Mouse (Mus musculus) olfactory bulb, adult 2 months (tissue): Measurements from ENCODE around the gene Kirrel3. TPM values are rescaled to one million over a fixed set of nuclear protein-coding genes. Genes with fewer than 3 reads are reported as not detected.

Source experiments
- H3K27ac ChIP-seq: fragments of 200-500 bp; 2 replicates; pipeline ENCODE4 v1.5.1; 2012; ENCODE audit warnings: low read depth, low read length; ENCODE audit not compliant: insufficient read depth
- H3K4me1 ChIP-seq: fragments of 200-500 bp; 2 replicates; pipeline ENCODE4 v1.6.1; 2012; ENCODE audit warnings: low read length; ENCODE audit not compliant: control insufficient read depth, insufficient read depth
- H3K4me3 ChIP-seq: fragments of 200-500 bp; 2 replicates; pipeline ENCODE4 v1.5.1; 2012; ENCODE audit warnings: mild to moderate bottlenecking, low read depth, low read length, moderate library complexity; ENCODE audit not compliant: insufficient read depth
- CTCF ChIP-seq: fragments of 200-500 bp; IDR thresholded peaks from 2 replicates; pipeline ENCODE4 v1.5.1; 2012; ENCODE audit warnings: low read depth, mild to moderate bottlenecking, low read length, moderate library complexity; ENCODE audit not compliant: insufficient read depth
- POLR2A ChIP-seq: fragments of 200-500 bp; IDR thresholded peaks from 2 replicates; pipeline ENCODE4 v1.6.1; 2012; ENCODE audit warnings: mild to moderate bottlenecking, low read depth, low read length, moderate library complexity; ENCODE audit not compliant: insufficient read depth
- WGBS: fragments of 180-500 bp; shearing (Covaris S2); methylation state at CpG from one replicate; pipeline ENCODE4 v1.1.7; 2018; 5-methylcytosine and 5-hydroxymethylcytosine counted together
- polyA plus RNA-seq: library from polyadenylated mRNA; stranded (reverse); fragments of >200 nt; gene quantifications from 2 replicates; pipeline ENCODE4 v1.2.4, GENCODE M21; 2012; ENCODE audit warnings: low replicate concordance; ENCODE audit not compliant: missing spikeins, insufficient read depth, insufficient read length

Gene Kirrel3
- polyA plus RNA-seq, 1 experiment, result not detected

DNA sequence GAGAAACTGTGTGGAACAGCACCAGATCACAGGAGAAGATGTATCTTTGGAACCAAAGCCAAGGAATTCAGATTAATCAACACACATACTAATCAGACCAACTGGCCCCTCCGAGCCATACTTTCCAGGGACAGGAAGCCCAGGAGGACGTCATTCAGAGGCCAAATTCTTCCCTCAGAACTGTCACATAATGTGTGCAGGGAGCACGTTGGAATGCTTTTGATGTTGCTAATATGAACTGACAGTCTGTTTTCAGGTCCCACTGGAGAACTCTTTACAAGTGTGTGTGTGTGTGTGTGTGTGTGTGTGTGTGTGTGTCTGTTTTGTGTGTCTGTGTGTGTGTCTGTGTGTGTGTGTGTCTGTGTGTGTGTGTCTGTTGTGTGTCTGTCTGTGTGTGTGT is 345.0 kb downstream of the Kirrel3 start:
- Histone ChIP-seq H3K4me3 (no peak overlapping the region), H3K4me1 (no peaks in the 10 kb centered on the region; the same call in 1 of the 2 replicates), H3K27ac (no peak overlapping the region)
- 68% methylated on average over 3 of the region's 3 CpGs for WGBS
- no peak for TF ChIP-seq POLR2A
- TF ChIP-seq CTCF, result no peak

DNA sequence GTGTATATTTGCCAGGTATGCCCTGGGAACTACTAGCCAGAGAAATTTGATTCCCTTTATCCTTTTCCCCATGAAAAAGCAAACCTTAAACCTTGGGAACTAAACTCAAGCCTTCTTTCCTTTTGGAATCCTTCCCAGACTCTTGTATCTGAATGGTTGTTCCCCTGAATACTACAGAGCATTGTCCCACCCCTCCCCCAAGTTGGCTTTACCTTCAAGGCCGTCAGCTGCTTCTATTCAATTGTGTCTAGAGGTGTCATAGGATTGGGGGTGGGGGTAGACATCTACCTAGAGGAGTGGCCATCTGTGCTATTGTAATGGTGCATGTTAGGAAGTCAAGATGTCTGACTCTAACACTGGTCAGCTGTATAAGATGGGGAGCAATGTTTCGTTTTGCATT is 351.1 kb downstream of the Kirrel3 start:
- H3K4me1 ChIP-seq, result peaks cover 4% of the 10 kb centered on the region
- H3K4me3 ChIP-seq, result no peak overlapping the region
- WGBS, result 80% methylated on average over 2 of the region's 2 CpGs
- no peak for TF ChIP-seq POLR2A
- TF ChIP-seq CTCF, result no peak
- no peak overlapping the region for H3K27ac ChIP-seq

DNA sequence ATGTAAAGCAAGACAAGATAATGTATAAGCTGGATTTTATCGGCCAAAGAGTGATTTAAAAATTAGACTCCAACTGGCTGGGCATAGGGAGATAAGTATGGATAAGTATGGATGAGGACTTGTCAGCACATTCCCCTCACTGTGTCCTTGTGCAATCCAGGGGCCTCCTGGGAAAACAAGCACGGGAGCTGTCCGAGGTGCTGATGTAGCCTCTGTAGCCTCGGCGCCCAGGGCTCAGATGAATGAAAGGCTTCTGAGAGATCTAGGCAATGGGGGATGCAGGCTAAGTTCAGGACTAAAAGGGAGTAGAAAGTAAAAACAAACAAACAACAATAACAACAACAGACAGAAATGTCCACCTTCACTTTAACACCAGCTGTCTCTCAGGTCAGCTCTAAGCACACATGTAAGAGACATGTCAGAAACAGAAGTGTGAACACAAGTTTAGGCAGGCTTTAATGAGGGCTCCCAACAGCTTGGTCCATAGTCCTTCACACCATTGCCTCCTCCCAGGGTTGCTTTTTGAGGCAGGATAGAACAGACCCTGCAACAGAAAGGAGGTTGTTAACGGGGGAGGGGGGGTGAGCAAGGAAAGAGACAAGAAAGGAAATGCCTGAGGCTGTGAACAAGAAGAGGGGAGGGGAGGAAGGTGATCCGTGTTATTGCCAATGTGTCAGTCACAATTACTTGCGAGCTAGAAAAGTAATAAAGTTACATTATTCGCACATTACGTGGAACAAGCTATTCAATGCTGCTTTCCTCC is 352.2 kb downstream of the Kirrel3 start:
- Histone ChIP-seq H3K4me3 (no peak overlapping the region), H3K27ac (no peak overlapping the region), H3K4me1 (peaks cover 8% of the 10 kb centered on the region)
- TF ChIP-seq CTCF, result no peak
- WGBS, result 72% methylated on average over 10 of the region's 10 CpGs

GRCm38 (mm10) chr9:34843275-34843965 is 357.7 kb downstream of the Kirrel3 start:
- Histone ChIP-seq H3K4me1 (peaks cover 15% of the 10 kb centered on the region), H3K27ac (no peak overlapping the region), H3K4me3 (no peak overlapping the region)
- TF ChIP-seq CTCF, result no peak
- TF ChIP-seq POLR2A, result no peak
- WGBS, result 80% methylated on average over 10 of the region's 10 CpGs

- Histone ChIP-seq H3K4me3 (no peak overlapping the region), H3K4me1 (peaks cover 15% of the 10 kb centered on the region), H3K27ac (no peak overlapping the region)
- 59% methylated on average over 1 of the region's 1 CpGs for WGBS
- TF ChIP-seq CTCF (no peak), POLR2A (no peak)
Measured at GRCm38 (mm10) chr9:34846440-34846839, 360.7 kb downstream of the Kirrel3 start.

GRCm38 (mm10) chr9:34847664-34848063 is 362.0 kb downstream of the Kirrel3 start:
- Histone ChIP-seq H3K4me1 (peaks cover 7% of the 10 kb centered on the region; the same call in 1 of the 2 replicates), H3K4me3 (no peak overlapping the region), H3K27ac (no peak overlapping the region)
- WGBS, result 42% methylated on average over 5 of the region's 5 CpGs
- TF ChIP-seq CTCF (no peak), POLR2A (no peak)

GRCm38 (mm10) chr9:34851136-34851535 is 365.4 kb downstream of the Kirrel3 start:
- TF ChIP-seq POLR2A (no peak), CTCF (no peak)
- no peak overlapping the region for H3K27ac ChIP-seq
- no peak overlapping the region for H3K4me3 ChIP-seq
- no peaks in the 10 kb centered on the region for H3K4me1 ChIP-seq
- 87% methylated on average over 4 of the region's 4 CpGs for WGBS

DNA sequence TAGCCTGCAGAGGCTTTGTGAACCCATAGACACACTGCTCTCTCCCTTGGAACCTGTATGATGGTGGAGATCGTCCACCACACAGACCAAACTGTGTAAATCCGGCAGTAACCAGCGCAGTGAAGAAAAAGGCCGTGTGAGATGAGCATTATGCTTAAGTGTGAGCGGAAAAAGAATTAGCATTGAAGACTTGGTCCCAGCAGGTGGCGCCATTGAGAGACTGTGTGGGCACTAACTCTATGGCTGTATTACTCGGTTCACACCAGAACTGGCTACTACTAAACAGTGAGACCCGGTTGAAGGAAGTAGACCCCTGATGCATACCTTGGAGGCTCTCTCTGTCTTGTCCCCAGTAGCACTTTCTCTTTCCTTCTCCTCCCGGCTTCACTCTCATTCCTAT is 371.9 kb downstream of the Kirrel3 start:
- WGBS, result 71% methylated on average over 9 of the region's 9 CpGs
- H3K4me1 ChIP-seq, result peaks cover 15% of the 10 kb centered on the region
- no peak overlapping the region for H3K4me3 ChIP-seq
- no peak for TF ChIP-seq POLR2A
- no peak for TF ChIP-seq CTCF
- H3K27ac ChIP-seq, result no peak overlapping the region

GRCm38 (mm10) chr9:34858071-34858470 is 372.4 kb downstream of the Kirrel3 start:
- Histone ChIP-seq H3K4me1 (peaks cover 15% of the 10 kb centered on the region), H3K27ac (no peak overlapping the region), H3K4me3 (no peak overlapping the region)
- 82% methylated on average over 10 of the region's 10 CpGs for WGBS
- TF ChIP-seq CTCF, result no peak
- no peak for TF ChIP-seq POLR2A

GRCm38 (mm10) chr9:34860934-34861333 is 375.2 kb downstream of the Kirrel3 start:
- no peak overlapping the region for H3K27ac ChIP-seq
- 42% methylated on average over 4 of the region's 4 CpGs for WGBS
- H3K4me1 ChIP-seq, result peaks cover 18% of the 10 kb centered on the region
- TF ChIP-seq POLR2A, result no peak
- no peak for TF ChIP-seq CTCF
- H3K4me3 ChIP-seq, result no peak overlapping the region
